Mouse (Mus musculus): ENCODE measurements around the gene Gm42906. TPM values are rescaled to one million over a fixed set of nuclear protein-coding genes. Genes with fewer than 3 reads are reported as not detected.

Gm42906 gene
- polyA plus RNA-seq, 1 experiment from 2014 or later = not detected

DNA sequence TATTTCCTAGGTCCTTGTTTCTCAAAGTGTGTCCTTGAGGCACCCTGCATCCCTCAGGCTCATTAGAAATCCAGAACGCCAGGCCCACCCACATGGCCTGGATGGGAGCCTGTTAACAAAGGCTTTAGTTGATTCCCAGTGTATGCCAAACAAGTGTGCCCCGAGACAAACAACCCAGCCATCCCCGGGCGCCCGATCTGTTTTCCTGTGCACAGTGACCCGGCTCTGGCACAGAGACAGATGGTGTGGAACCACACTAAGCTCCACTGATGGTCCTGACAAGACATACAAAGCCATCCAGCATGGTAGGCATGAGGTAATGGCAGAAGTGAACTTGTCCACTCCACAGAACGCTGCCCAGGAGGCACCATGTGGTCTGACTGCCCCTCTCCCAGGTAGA lies 390.1 kb downstream of the Gm42906 start:
- DNase-seq (ENCODE audit: low spot score, missing footprints) (peak; percentile 26), ATAC-seq (ENCODE audit: low FRiP score) (no peak)
- 88% methylated on average over 7 of the region's 7 CpGs for WGBS
- Histone ChIP-seq H3K4me2 (no peak overlapping the region), H3K4me1 (ENCODE audit: control insufficient read depth, insufficient read depth, low read length) (no peaks in the 10 kb centered on the region), H3K27me3 (ENCODE audit: control insufficient read depth, insufficient read depth, low read length) (no peaks in the 10 kb centered on the region), H3K36me3 (ENCODE audit: control insufficient read depth, insufficient read depth, low read length) (no peaks in the 10 kb centered on the region), H3K4me3 (ENCODE audit: low read depth, low read length) (no peak overlapping the region), H3K9me3 (ENCODE audit: control insufficient read depth, low read length) (no peaks in the 10 kb centered on the region), H3K27ac (ENCODE audit: low read depth, low read length) (no peak overlapping the region), H3K9ac (ENCODE audit: low read length) (no peak overlapping the region)

DNA sequence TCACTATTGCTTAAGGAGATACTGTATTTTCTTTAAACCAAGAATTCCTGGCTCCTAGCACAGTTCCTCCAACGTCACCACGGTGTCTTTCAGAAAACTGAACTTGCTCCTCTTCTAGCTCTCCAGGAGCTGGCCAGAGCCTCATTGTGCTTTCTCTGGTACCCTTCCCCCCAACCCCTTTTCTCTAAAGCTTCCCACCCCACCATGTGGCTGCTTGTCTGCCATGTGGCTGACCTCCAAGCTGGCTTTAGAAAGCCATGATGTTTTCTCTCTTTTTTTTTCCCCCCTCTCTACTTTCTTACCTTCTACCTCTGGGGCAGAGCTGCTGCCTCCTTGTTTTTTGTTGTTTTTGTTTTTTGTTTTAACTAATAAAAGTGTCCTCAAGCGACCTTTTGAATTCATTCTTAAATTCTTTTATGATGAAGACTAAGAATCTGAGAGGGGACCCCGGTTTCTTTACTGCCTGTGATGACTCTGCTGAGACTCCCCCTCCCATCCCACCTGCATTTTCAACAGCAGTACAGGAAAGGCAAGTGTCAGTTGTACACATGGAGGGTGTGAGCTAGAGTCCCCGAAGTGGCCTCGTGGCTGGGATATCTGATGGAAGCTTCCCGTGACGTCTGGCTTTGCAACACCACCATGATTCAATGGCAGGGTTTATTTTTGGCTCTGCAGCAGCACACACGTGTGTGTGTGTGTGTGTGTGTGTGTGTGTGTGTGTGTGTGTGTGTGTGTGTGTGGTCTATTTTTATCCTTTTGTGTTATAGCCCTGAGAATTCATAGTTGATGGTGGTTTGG lies 393.0 kb downstream of the Gm42906 start:
- ATAC-seq (ENCODE audit: low FRiP score) (no peak), DNase-seq (ENCODE audit: low spot score, missing footprints) (no peak)
- Histone ChIP-seq H3K9me3 (ENCODE audit: control insufficient read depth, low read length) (no peaks in the 10 kb centered on the region), H3K4me1 (ENCODE audit: control insufficient read depth, insufficient read depth, low read length) (no peaks in the 10 kb centered on the region), H3K9ac (ENCODE audit: low read length) (no peak overlapping the region), H3K36me3 (ENCODE audit: control insufficient read depth, insufficient read depth, low read length) (no peaks in the 10 kb centered on the region), H3K4me2 (no peak overlapping the region), H3K27ac (ENCODE audit: low read depth, low read length) (no peak overlapping the region), H3K27me3 (ENCODE audit: control insufficient read depth, insufficient read depth, low read length) (no peaks in the 10 kb centered on the region), H3K4me3 (ENCODE audit: low read depth, low read length) (no peak overlapping the region)
- 77% methylated on average over 9 of the region's 9 CpGs for WGBS

DNA sequence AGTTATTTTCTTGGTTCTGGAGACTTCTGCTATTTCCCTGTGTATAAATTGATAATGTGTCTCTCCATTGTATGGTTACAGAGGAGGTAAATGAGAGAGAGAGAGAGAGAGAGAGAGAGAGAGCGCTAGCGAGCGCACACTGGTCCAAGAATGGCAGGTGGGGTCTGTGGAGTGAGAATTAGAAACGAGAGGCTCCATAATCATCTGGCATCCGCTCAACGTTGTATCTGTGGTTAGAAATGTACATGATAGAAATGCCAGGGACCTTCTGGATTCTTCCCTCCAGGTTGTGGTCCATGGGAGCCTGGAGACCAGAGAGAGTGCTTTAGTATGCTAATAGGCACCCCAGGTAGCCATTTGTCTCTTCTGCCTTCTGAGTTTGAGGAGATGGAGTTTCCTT lies 399.1 kb downstream of the Gm42906 start:
- Histone ChIP-seq H3K9ac (ENCODE audit: low read length) (no peak overlapping the region), H3K9me3 (ENCODE audit: control insufficient read depth, low read length) (no peaks in the 10 kb centered on the region), H3K27me3 (ENCODE audit: control insufficient read depth, insufficient read depth, low read length) (no peaks in the 10 kb centered on the region), H3K27ac (ENCODE audit: low read depth, low read length) (no peak overlapping the region), H3K4me3 (ENCODE audit: low read depth, low read length) (no peak overlapping the region), H3K4me1 (ENCODE audit: control insufficient read depth, insufficient read depth, low read length) (no peaks in the 10 kb centered on the region), H3K36me3 (ENCODE audit: control insufficient read depth, insufficient read depth, low read length) (no peaks in the 10 kb centered on the region), H3K4me2 (no peak overlapping the region)
- DNase-seq (ENCODE audit: low spot score, missing footprints) (no peak), ATAC-seq (ENCODE audit: low FRiP score) (no peak)
- WGBS = 74% methylated on average over 6 of the region's 6 CpGs

DNA sequence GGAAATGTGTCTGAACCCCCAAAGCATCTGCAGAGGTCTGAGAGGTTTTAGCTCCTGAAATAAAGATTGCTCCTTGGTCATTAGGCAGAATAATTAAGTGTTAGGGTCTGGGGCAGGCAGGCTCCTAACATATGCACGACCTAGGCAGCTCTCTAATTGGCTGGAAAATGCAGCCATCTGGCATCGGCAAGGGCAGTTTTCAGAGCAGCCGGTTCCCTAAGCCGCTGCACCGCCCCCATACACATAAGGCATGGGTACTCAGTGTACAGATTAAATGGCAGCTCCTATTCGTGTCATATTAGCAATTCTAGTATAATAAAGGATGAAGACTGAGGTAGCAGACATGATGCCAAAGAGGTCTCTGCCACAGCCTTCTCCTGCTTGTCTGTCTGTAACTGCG lies 400.8 kb downstream of the Gm42906 start:
- 45% methylated on average over 7 of the region's 7 CpGs for WGBS
- H3K27ac ChIP-seq (ENCODE audit: low read depth, low read length) = no peak overlapping the region

DNA sequence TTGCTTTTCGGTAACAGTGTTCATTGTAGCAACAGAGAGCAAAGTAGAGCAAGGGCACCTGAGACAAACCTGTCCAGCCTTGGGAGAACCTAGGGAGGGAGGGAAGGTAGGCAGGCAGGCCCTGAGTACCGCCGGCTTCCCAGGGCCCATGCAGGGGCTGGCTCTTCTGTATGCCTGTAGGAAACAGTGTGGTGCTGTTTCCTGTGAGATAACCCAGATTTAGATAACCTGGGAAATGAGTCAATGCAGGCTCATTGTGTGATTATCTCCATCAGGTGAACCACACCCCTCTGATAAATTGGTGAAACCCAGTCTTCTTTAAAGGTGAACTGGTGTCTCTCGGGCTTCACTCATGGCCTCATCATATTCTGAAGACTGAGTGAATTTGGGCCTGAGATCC lies 401.9 kb downstream of the Gm42906 start:
- Histone ChIP-seq H3K36me3 (ENCODE audit: control insufficient read depth, insufficient read depth, low read length) (no peaks in the 10 kb centered on the region), H3K4me3 (ENCODE audit: low read depth, low read length) (no peak overlapping the region), H3K27me3 (ENCODE audit: control insufficient read depth, insufficient read depth, low read length) (no peaks in the 10 kb centered on the region), H3K27ac (ENCODE audit: low read depth, low read length) (no peak overlapping the region), H3K9me3 (ENCODE audit: control insufficient read depth, low read length) (no peaks in the 10 kb centered on the region), H3K4me1 (ENCODE audit: control insufficient read depth, insufficient read depth, low read length) (0 out of 2 replicates have a peak, but pooled peaks cover 3% of the 10 kb centered on the region), H3K9ac (ENCODE audit: low read length) (no peak overlapping the region), H3K4me2 (no peak overlapping the region)
- DNase-seq (ENCODE audit: low spot score, missing footprints) (no peak), ATAC-seq (ENCODE audit: low FRiP score) (no peak)
- WGBS = 90% methylated on average over 4 of the region's 4 CpGs

More for the DNA sequence above, 400.8 kb downstream of the Gm42906 start:
- no peak overlapping the region for H3K4me3 ChIP-seq (ENCODE audit: low read depth, low read length)
- DNase-seq (ENCODE audit: low spot score, missing footprints) = peak; percentile 73
- H3K9me3 ChIP-seq (ENCODE audit: control insufficient read depth, low read length) = no peaks in the 10 kb centered on the region
- no peaks in the 10 kb centered on the region for H3K27me3 ChIP-seq (ENCODE audit: control insufficient read depth, insufficient read depth, low read length)
- H3K9ac ChIP-seq (ENCODE audit: low read length) = no peak overlapping the region
- H3K4me1 ChIP-seq (ENCODE audit: control insufficient read depth, insufficient read depth, low read length) = 0 out of 2 replicates have a peak, but pooled peaks cover 3% of the 10 kb centered on the region
- no peaks in the 10 kb centered on the region for H3K36me3 ChIP-seq (ENCODE audit: control insufficient read depth, insufficient read depth, low read length)
- H3K4me2 ChIP-seq = no peak overlapping the region
- ATAC-seq (ENCODE audit: low FRiP score) = peak; percentile 81

DNA sequence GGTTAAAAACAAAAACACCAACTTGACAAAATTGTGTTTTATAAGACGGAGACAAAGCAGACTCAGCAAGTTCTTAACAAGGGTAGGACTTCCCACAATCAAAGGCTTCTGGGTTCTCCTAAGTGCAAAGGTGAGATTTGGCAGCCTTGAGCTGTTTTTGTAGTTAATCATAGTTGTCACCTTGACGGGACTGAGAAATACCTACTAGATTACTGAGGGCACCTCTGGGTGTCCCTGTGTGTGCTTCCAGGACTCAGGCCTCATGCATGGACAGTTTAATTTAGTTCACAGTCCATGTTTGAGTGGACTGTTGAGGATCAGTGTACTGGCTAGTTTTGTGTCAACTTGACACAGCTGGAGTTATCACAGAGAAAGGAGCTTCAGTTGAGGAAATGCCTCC lies 403.5 kb downstream of the Gm42906 start:
- no peak for ATAC-seq (ENCODE audit: low FRiP score)
- 82% methylated on average over 2 of the region's 2 CpGs for WGBS
- DNase-seq (ENCODE audit: low spot score, missing footprints) = no peak
- H3K9me3 ChIP-seq (ENCODE audit: control insufficient read depth, low read length) = no peaks in the 10 kb centered on the region
- H3K36me3 ChIP-seq (ENCODE audit: control insufficient read depth, insufficient read depth, low read length) = no peaks in the 10 kb centered on the region
- H3K4me2 ChIP-seq = no peak overlapping the region
- H3K4me1 ChIP-seq (ENCODE audit: control insufficient read depth, insufficient read depth, low read length) = 0 out of 2 replicates have a peak, but pooled peaks cover 3% of the 10 kb centered on the region
- no peaks in the 10 kb centered on the region for H3K27me3 ChIP-seq (ENCODE audit: control insufficient read depth, insufficient read depth, low read length)
- H3K4me3 ChIP-seq (ENCODE audit: low read depth, low read length) = no peak overlapping the region
- H3K9ac ChIP-seq (ENCODE audit: low read length) = no peak overlapping the region
- no peak overlapping the region for H3K27ac ChIP-seq (ENCODE audit: low read depth, low read length)

DNA sequence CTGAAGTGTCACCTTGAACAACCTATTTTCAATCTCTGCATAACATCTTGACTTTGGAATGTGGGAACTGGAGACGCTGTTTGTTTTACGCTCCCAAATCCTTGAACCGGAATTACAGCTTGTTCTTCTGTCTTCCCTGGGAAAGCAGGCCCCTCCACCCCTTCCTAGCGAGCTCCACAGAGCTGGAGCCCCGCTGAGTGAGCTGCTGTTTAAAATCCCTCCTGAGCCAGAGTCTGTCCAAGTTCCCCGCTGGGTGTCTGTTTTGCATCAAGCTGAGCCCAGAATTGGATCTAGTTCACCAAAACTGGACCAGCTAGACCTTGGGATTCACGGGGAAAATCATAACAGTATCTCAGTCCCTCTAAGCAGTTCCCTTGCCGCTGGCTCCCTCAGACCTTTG lies 404.5 kb downstream of the Gm42906 start:
- DNase-seq (ENCODE audit: low spot score, missing footprints) = peak; percentile 87
- 5% methylated on average over 8 of the region's 8 CpGs for WGBS
- no peak for ATAC-seq (ENCODE audit: low FRiP score)
- H3K9me3 ChIP-seq (ENCODE audit: control insufficient read depth, low read length) = no peaks in the 10 kb centered on the region
- H3K36me3 ChIP-seq (ENCODE audit: control insufficient read depth, insufficient read depth, low read length) = no peaks in the 10 kb centered on the region
- H3K9ac ChIP-seq (ENCODE audit: low read length) = no peak overlapping the region
- H3K4me3 ChIP-seq (ENCODE audit: low read depth, low read length) = no peak overlapping the region
- H3K27me3 ChIP-seq (ENCODE audit: control insufficient read depth, insufficient read depth, low read length) = no peaks in the 10 kb centered on the region
- H3K4me2 ChIP-seq = no peak overlapping the region
- H3K4me1 ChIP-seq (ENCODE audit: control insufficient read depth, insufficient read depth, low read length) = 0 out of 2 replicates have a peak, but pooled peaks cover 3% of the 10 kb centered on the region
- no peak overlapping the region for H3K27ac ChIP-seq (ENCODE audit: low read depth, low read length)

DNA sequence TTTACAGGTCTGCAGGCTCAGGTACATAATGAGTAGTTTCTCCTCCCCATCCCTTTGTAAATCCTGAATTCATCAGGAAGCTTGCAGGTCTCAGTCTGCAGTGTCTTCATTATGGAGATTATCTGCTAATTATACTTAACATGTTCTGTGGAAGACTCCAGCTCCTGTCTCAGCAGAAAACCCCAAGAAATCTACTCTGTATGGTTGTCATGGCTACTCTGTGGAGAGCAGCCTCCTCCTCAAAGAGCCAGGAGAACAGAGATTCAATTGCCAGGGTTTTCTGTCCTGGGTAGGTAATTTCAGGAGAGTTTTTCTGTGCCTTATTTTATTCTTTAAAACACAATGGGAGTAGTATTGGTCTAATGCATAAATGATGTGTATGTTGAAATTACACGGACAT lies 405.0 kb downstream of the Gm42906 start:
- DNase-seq (ENCODE audit: low spot score, missing footprints) (no peak), ATAC-seq (ENCODE audit: low FRiP score) (no peak)
- Histone ChIP-seq H3K9me3 (ENCODE audit: control insufficient read depth, low read length) (no peaks in the 10 kb centered on the region), H3K9ac (ENCODE audit: low read length) (no peak overlapping the region), H3K4me3 (ENCODE audit: low read depth, low read length) (no peak overlapping the region), H3K4me1 (ENCODE audit: control insufficient read depth, insufficient read depth, low read length) (0 out of 2 replicates have a peak, but pooled peaks cover 3% of the 10 kb centered on the region), H3K27ac (ENCODE audit: low read depth, low read length) (no peak overlapping the region), H3K4me2 (no peak overlapping the region), H3K36me3 (ENCODE audit: control insufficient read depth, insufficient read depth, low read length) (no peaks in the 10 kb centered on the region), H3K27me3 (ENCODE audit: control insufficient read depth, insufficient read depth, low read length) (no peaks in the 10 kb centered on the region)
- 21% methylated on average over 1 of the region's 1 CpGs for WGBS

DNA sequence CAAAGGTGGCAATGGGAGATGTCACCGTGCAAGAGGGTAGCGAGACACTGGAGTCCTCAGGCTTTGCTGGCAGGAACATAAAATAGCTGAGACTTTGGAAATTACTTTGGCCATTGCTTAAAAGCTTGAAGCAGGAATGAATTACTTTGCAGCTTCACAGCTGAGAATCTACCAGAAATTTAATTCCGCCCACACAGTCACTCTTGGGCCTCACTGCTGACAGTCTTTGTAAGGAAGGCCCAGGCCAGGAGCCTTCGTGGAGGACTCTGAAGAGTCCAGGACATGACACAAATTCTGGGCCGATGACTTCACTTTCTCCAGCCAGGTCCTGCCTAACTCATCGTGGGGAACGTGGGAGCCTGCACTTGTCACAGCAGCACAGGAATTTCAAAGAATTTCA lies 405.9 kb downstream of the Gm42906 start:
- Histone ChIP-seq H3K27me3 (ENCODE audit: control insufficient read depth, insufficient read depth, low read length) (no peaks in the 10 kb centered on the region), H3K27ac (ENCODE audit: low read depth, low read length) (no peak overlapping the region), H3K4me1 (ENCODE audit: control insufficient read depth, insufficient read depth, low read length) (0 out of 2 replicates have a peak, but pooled peaks cover 3% of the 10 kb centered on the region), H3K4me3 (ENCODE audit: low read depth, low read length) (no peak overlapping the region), H3K36me3 (ENCODE audit: control insufficient read depth, insufficient read depth, low read length) (no peaks in the 10 kb centered on the region), H3K4me2 (no peak overlapping the region), H3K9ac (ENCODE audit: low read length) (no peak overlapping the region), H3K9me3 (ENCODE audit: control insufficient read depth, low read length) (no peaks in the 10 kb centered on the region)
- ATAC-seq (ENCODE audit: low FRiP score) (no peak), DNase-seq (ENCODE audit: low spot score, missing footprints) (no peak)
- WGBS = 86% methylated on average over 7 of the region's 7 CpGs
